Mouse (Mus musculus): ENCODE data around the gene Dennd1a. TPM values are rescaled to one million over a fixed set of nuclear protein-coding genes. Genes with fewer than 3 reads are reported as not detected.

Dennd1a gene
- polyA plus RNA-seq, 1 experiment, result 7.7 TPM

DNA sequence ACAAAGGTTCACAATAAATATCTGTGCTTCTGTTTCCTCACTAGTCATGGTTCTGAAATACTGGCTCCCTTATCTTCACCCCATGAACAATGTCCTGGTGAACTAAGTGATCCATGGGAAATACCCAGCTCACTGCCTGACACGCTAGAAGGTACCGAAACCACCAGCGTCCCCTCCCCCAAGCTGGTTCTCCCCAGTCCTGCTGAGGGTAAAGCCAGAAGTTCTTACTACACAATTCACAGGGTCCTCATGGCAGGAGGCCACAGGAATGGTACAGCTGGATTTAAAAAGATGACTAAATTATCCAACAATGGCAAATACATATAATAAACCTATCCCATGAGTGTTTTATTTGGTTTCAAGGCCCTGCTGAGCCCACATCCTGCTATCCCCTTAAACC, 378.9 kb downstream of the Dennd1a start:
- H3K4me3 ChIP-seq (ENCODE audit: insufficient read depth, poor library complexity, severe bottlenecking), result no peak overlapping the region
- H3K27me3 ChIP-seq (ENCODE audit: control insufficient read depth, insufficient read depth, insufficient read length), result no peaks in the 10 kb centered on the region
- no peak for TF ChIP-seq MYOG (IDR thresholded peaks at IDR 0.05; ENCODE audit: control insufficient read depth, extremely low read depth, insufficient read length)
- TF ChIP-seq CTCF (IDR thresholded peaks at IDR 0.05; ENCODE audit: control insufficient read depth, insufficient read depth, insufficient read length), result no peak
- no peak for TF ChIP-seq USF1 (IDR thresholded peaks at IDR 0.05; ENCODE audit: low read depth)
- TF ChIP-seq FOSL1 (IDR thresholded peaks at IDR 0.05; ENCODE audit: insufficient read depth, low read length, poor library complexity, severe bottlenecking), result no peak
- TF ChIP-seq MAX (IDR thresholded peaks at IDR 0.05), result no peak
- no peak for TF ChIP-seq CEBPB (IDR thresholded peaks at IDR 0.05; ENCODE audit: low read depth)
- no peak for TF ChIP-seq MYOD1 (IDR thresholded peaks at IDR 0.05; ENCODE audit: control insufficient read depth, insufficient read length, low read depth)
- no peaks in the 10 kb centered on the region for H3K36me3 ChIP-seq (ENCODE audit: control insufficient read depth, insufficient read depth)
- no peak overlapping the region for H3ac ChIP-seq (ENCODE audit: control insufficient read depth, insufficient read length, low read depth)
- H3K79me2 ChIP-seq (ENCODE audit: control insufficient read depth, insufficient read depth), result no peaks in the 10 kb centered on the region
- no peaks in the 10 kb centered on the region for H3K79me3 ChIP-seq (ENCODE audit: low read depth)

DNA sequence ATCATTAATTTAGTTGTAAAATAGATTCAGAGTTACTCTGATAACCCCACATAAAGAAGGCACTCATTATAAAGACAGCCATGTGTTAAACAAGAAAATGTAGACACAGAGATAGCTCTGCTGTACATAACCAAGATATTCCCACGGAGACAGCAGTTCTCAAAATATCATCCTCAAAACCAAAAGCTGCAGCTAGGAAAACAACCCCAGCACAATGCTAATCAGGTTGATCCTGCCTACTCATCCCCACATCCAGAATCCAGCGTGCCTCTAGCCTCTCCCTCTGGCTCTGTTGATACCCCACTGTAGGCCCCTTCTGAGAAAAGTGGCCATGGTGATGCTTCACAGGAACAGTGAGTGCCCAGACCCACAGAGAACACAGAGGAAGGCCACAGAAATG, 380.9 kb downstream of the Dennd1a start:
- H3K36me3 ChIP-seq (ENCODE audit: control insufficient read depth, insufficient read depth), result no peaks in the 10 kb centered on the region
- no peaks in the 10 kb centered on the region for H3K27me3 ChIP-seq (ENCODE audit: control insufficient read depth, insufficient read depth, insufficient read length)
- no peak for TF ChIP-seq CEBPB (IDR thresholded peaks at IDR 0.05; ENCODE audit: low read depth)
- no peak for TF ChIP-seq MAX (IDR thresholded peaks at IDR 0.05)
- no peak for TF ChIP-seq MYOD1 (IDR thresholded peaks at IDR 0.05; ENCODE audit: control insufficient read depth, insufficient read length, low read depth)
- no peak for TF ChIP-seq MYOG (IDR thresholded peaks at IDR 0.05; ENCODE audit: control insufficient read depth, extremely low read depth, insufficient read length)
- no peak overlapping the region for H3ac ChIP-seq (ENCODE audit: control insufficient read depth, insufficient read length, low read depth)
- no peak overlapping the region for H3K4me3 ChIP-seq (ENCODE audit: insufficient read depth, poor library complexity, severe bottlenecking)
- no peaks in the 10 kb centered on the region for H3K79me3 ChIP-seq (ENCODE audit: low read depth)
- H3K79me2 ChIP-seq (ENCODE audit: control insufficient read depth, insufficient read depth), result no peaks in the 10 kb centered on the region

GRCm38 (mm10) chr2:37903286-37903685, 383.9 kb downstream of the Dennd1a start:
- Histone ChIP-seq H3K79me3 (ENCODE audit: low read depth) (no peaks in the 10 kb centered on the region), H3K79me2 (ENCODE audit: control insufficient read depth, insufficient read depth) (no peaks in the 10 kb centered on the region), H3K27me3 (ENCODE audit: control insufficient read depth, insufficient read depth, insufficient read length) (no peaks in the 10 kb centered on the region), H3ac (ENCODE audit: control insufficient read depth, insufficient read length, low read depth) (no peak overlapping the region), H3K4me3 (ENCODE audit: insufficient read depth, poor library complexity, severe bottlenecking) (no peak overlapping the region), H3K36me3 (ENCODE audit: control insufficient read depth, insufficient read depth) (no peaks in the 10 kb centered on the region)
- TF ChIP-seq FOSL1 (IDR thresholded peaks at IDR 0.05; ENCODE audit: insufficient read depth, low read length, poor library complexity, severe bottlenecking), result no peak
- TF ChIP-seq MYOG (IDR thresholded peaks at IDR 0.05; ENCODE audit: control insufficient read depth, extremely low read depth, insufficient read length), result no peak
- TF ChIP-seq CEBPB (IDR thresholded peaks at IDR 0.05; ENCODE audit: low read depth), result no peak
- TF ChIP-seq MAX (IDR thresholded peaks at IDR 0.05), result no peak
- no peak for TF ChIP-seq USF1 (IDR thresholded peaks at IDR 0.05; ENCODE audit: low read depth)
- TF ChIP-seq MYOD1 (IDR thresholded peaks at IDR 0.05; ENCODE audit: control insufficient read depth, insufficient read length, low read depth), result no peak
- no peak for TF ChIP-seq CTCF (IDR thresholded peaks at IDR 0.05; ENCODE audit: control insufficient read depth, insufficient read depth, insufficient read length)

GRCm38 (mm10) chr2:37883214-37883613, 404.0 kb downstream of the Dennd1a start:
- Histone ChIP-seq H3K79me3 (ENCODE audit: low read depth) (no peaks in the 10 kb centered on the region), H3K36me3 (ENCODE audit: control insufficient read depth, insufficient read depth) (no peaks in the 10 kb centered on the region), H3K4me3 (ENCODE audit: insufficient read depth, poor library complexity, severe bottlenecking) (no peak overlapping the region), H3K27me3 (ENCODE audit: control insufficient read depth, insufficient read depth, insufficient read length) (no peaks in the 10 kb centered on the region), H3ac (ENCODE audit: control insufficient read depth, insufficient read length, low read depth) (no peak overlapping the region), H3K79me2 (ENCODE audit: control insufficient read depth, insufficient read depth) (no peaks in the 10 kb centered on the region)
- no peak for TF ChIP-seq MYOD1 (IDR thresholded peaks at IDR 0.05; ENCODE audit: control insufficient read depth, insufficient read length, low read depth)
- TF ChIP-seq CTCF (IDR thresholded peaks at IDR 0.05; ENCODE audit: control insufficient read depth, insufficient read depth, insufficient read length), result no peak
- TF ChIP-seq CEBPB (IDR thresholded peaks at IDR 0.05; ENCODE audit: low read depth), result no peak
- TF ChIP-seq MAX (IDR thresholded peaks at IDR 0.05), result no peak

- H3K79me3 ChIP-seq (ENCODE audit: low read depth), result no peaks in the 10 kb centered on the region
- no peak overlapping the region for H3K4me3 ChIP-seq (ENCODE audit: insufficient read depth, poor library complexity, severe bottlenecking)
- no peak overlapping the region for H3ac ChIP-seq (ENCODE audit: control insufficient read depth, insufficient read length, low read depth)
- no peaks in the 10 kb centered on the region for H3K27me3 ChIP-seq (ENCODE audit: control insufficient read depth, insufficient read depth, insufficient read length)
- TF ChIP-seq MYOG (IDR thresholded peaks at IDR 0.05; ENCODE audit: control insufficient read depth, extremely low read depth, insufficient read length) (no peak), FOSL1 (IDR thresholded peaks at IDR 0.05; ENCODE audit: insufficient read depth, low read length, poor library complexity, severe bottlenecking) (no peak), MAX (IDR thresholded peaks at IDR 0.05) (no peak), CEBPB (IDR thresholded peaks at IDR 0.05; ENCODE audit: low read depth) (no peak), CTCF (IDR thresholded peaks at IDR 0.05; ENCODE audit: control insufficient read depth, insufficient read depth, insufficient read length) (no peak), MYOD1 (IDR thresholded peaks at IDR 0.05; ENCODE audit: control insufficient read depth, insufficient read length, low read depth) (no peak), USF1 (IDR thresholded peaks at IDR 0.05; ENCODE audit: low read depth) (no peak)
- no peaks in the 10 kb centered on the region for H3K36me3 ChIP-seq (ENCODE audit: control insufficient read depth, insufficient read depth)
- no peaks in the 10 kb centered on the region for H3K79me2 ChIP-seq (ENCODE audit: control insufficient read depth, insufficient read depth)
These were observed 405.8 kb downstream of the Dennd1a start for GRCm38 (mm10) chr2:37881262-37881913.

DNA sequence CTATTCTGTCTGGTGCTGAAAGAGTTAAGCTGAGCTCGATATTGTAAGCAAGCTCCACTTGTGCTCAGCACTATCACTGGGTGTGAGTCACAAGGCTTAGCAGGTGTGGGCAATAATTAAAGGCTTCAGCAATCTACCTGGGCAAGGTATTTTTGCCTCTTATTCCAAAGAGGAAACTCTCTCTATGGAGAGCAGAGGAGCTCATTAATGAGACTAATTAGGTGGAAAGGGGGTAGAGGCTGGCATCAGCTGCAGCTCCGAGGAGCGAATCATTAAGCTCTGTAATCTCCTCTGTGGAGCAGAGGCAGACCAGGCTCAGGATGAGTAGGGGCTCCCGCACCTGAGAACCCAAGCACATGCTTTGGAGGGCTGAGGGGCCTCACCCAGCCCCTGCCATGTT, 407.5 kb downstream of the Dennd1a start:
- H3ac ChIP-seq (ENCODE audit: control insufficient read depth, insufficient read length, low read depth), result no peak overlapping the region
- no peaks in the 10 kb centered on the region for H3K36me3 ChIP-seq (ENCODE audit: control insufficient read depth, insufficient read depth)
- no peak overlapping the region for H3K4me3 ChIP-seq (ENCODE audit: insufficient read depth, poor library complexity, severe bottlenecking)
- no peaks in the 10 kb centered on the region for H3K79me3 ChIP-seq (ENCODE audit: low read depth)
- TF ChIP-seq MYOG (IDR thresholded peaks at IDR 0.05; ENCODE audit: control insufficient read depth, extremely low read depth, insufficient read length) (no peak), MAX (IDR thresholded peaks at IDR 0.05) (no peak), CTCF (IDR thresholded peaks at IDR 0.05; ENCODE audit: control insufficient read depth, insufficient read depth, insufficient read length) (no peak), FOSL1 (IDR thresholded peaks at IDR 0.05; ENCODE audit: insufficient read depth, low read length, poor library complexity, severe bottlenecking) (no peak), MYOD1 (IDR thresholded peaks at IDR 0.05; ENCODE audit: control insufficient read depth, insufficient read length, low read depth) (no peak), CEBPB (IDR thresholded peaks at IDR 0.05; ENCODE audit: low read depth) (no peak), USF1 (IDR thresholded peaks at IDR 0.05; ENCODE audit: low read depth) (no peak)
- H3K27me3 ChIP-seq (ENCODE audit: control insufficient read depth, insufficient read depth, insufficient read length), result no peaks in the 10 kb centered on the region
- H3K79me2 ChIP-seq (ENCODE audit: control insufficient read depth, insufficient read depth), result no peaks in the 10 kb centered on the region

Data from C2C12 (cell line).